Comparison of ENCODE assay signal across 17 mouse cellular contexts in the genomic region with DNA sequence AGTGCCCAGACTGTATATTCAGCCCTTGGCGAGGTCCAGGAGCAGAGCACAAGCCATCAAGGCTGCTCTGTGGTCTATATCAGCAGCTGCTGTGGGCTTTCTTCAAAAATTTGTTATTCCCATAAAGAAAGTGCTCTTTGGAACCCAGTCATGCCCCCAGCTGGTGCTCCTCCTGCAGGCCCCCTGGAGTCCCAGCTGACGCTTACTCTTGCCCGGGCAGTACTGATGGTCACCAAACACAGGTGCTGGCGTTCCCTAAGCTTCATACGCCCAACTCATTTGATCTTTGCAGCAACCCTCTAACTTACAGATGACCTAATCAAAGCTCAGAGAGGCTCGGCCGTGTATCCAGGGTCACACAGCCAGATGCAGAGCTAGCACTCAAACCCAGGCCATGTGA. TPM values are rescaled to one million over a fixed set of nuclear protein-coding genes. Genes with fewer than 3 reads are reported as not detected.
DNase-seq lines count a peak whose midpoint lies in the region; TF ChIP-seq lines count a peak whose summit lies in the region.
"Had no signal": no experiment of that assay in that cellular context is flagged by ENCODE, and none has a peak within 500 bp of the region (broad histone marks: within the 10 kb centered on the region; RNA-seq: fewer than 3 reads in every experiment).

No protein-coding gene starts in this region.

- H3K79me2 ChIP-seq in myocyte (ENCODE audit: control insufficient read depth, insufficient read depth), result peaks cover 13% of the 10 kb centered on the region

- H3K36me3 ChIP-seq in myocyte (ENCODE audit: control insufficient read depth, insufficient read depth), result no peaks in the 10 kb centered on the region

- no peak overlapping the region for H3K4me3 ChIP-seq in myocyte

- TF ChIP-seq POLR2A in myocyte (IDR thresholded peaks at IDR 0.05; ENCODE audit: insufficient read length, low read depth), result no peak

- no peak overlapping the region for H3ac ChIP-seq in myocyte (ENCODE audit: control insufficient read depth, insufficient read length)

- no peak overlapping the region for H3K4me2 ChIP-seq in myocyte (ENCODE audit: low read depth)

- no peak for DNase-seq in yolk sac, embryonic 10.5 days (ENCODE audit: low spot score)
- DNase-seq: adrenal gland, adult 2 months; adrenal gland, adult 8-10 months; adrenal gland, postnatal 10 days; adrenal gland, postnatal 14 days; adrenal gland, postnatal 25 days; adrenal gland, postnatal 36 days; B cell, adult 2 months; cerebellum, adult 11 months; cerebellum, adult 11-12 months; cerebellum, adult 18-20 months; cerebellum, adult 2 months had no signal

- H3K27me3 ChIP-seq in myocyte (ENCODE audit: control insufficient read depth, insufficient read depth, insufficient read length), result no peaks in the 10 kb centered on the region
- H3K27me3 ChIP-seq: Patski had no signal

TF ChIP-seq in myocyte, 11 proteins besides CTCF, POLR2A, EP300 and RAD21:
- peak in 2 of 3 experiments; percentile 50 to 73 for TF ChIP-seq MYOG (IDR thresholded peaks at IDR 0.05; ENCODE audit: control insufficient read depth in 1 of 3, insufficient read depth in 1 of 3, insufficient read length in 2 of 3, low read depth in 2 of 3)
- peak in 2 of 3 experiments; percentile 43 to 56 for TF ChIP-seq MYOD1 (IDR thresholded peaks at IDR 0.05; ENCODE audit: control insufficient read depth in 1 of 3, insufficient read length in 2 of 3, low read depth in 2 of 3)
- TF ChIP-seq REST (IDR thresholded peaks at IDR 0.05; ENCODE audit: insufficient read depth, insufficient read length), result no peak
- TF ChIP-seq TCF12 (IDR thresholded peaks at IDR 0.05; ENCODE audit: insufficient read depth, poor library complexity, severe bottlenecking), result no peak
- TF ChIP-seq TCF3 (IDR thresholded peaks at IDR 0.05; ENCODE audit: insufficient read length, low read depth), result no peak

RNA-seq across cellular contexts. Expression of a gene that starts 9.3 kb away (rescaled TPM):
- 2,984 TPM for polyA plus RNA-seq in myocyte (2012; fragmentation: generic; extraction: Trizol)

RNA-seq across cellular contexts. Expression of a gene that starts 13.1 kb away (rescaled TPM):
- polyA plus RNA-seq in myocyte (2012; fragmentation: generic; extraction: Trizol), result 20.1 TPM
- polyA plus RNA-seq: activated CD4-positive, CD25-positive, alpha-beta regulatory T cell, adult 4 months; CD4-positive, CD25-positive, alpha-beta regulatory T cell, adult 4 months had no signal

RNA-seq across cellular contexts. Expression of a gene that starts 24.2 kb away (rescaled TPM):
- polyA plus RNA-seq in myocyte (2012; fragmentation: generic; extraction: Trizol), result 28.5 TPM

RNA-seq across cellular contexts. Expression of a gene that starts 27.5 kb away (rescaled TPM):
- polyA plus RNA-seq in myocyte (2012; fragmentation: generic; extraction: Trizol), result not detected
- polyA plus RNA-seq: activated CD4-positive, CD25-positive, alpha-beta regulatory T cell, adult 4 months; cerebellum, adult 2 months; G1E; Patski had no signal
